Mouse (Mus musculus): Measurements from ENCODE around the gene Polr1e. TPM values are rescaled to one million over a fixed set of nuclear protein-coding genes. Genes with fewer than 3 reads are reported as not detected.
A peak's percentile ranks its signal among the peaks of the same experiment; 100 is the strongest.
"Not testable (repeated sequence)": the region's sequence is repeated elsewhere in the genome, so short reads cannot be mapped to it uniquely, and the experiment has no call there.

The Polr1e gene
- total RNA-seq, 4 experiments from 2014 or later: 17.5 to 23.3 (median 20.6) TPM

DNA sequence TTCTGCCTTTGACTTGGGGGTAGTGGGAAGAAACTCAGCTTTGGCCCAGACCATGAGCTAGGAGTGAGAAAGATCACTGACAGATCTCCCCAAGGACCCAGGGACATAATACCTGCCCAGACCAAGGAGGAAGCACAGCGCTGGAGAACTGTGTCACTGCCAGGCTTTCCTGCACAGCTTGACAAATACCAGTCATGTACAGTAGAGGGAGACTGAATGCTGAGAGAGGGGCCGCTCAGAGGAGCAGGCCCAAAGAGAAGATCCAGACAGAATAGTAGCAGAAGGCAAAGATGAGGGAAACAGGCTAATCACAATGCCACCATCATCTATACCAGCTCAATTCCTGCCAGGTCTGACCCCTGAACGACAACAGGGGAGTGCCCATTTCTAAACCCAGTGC is 36.5 kb downstream of the Polr1e start:
- no peak for DNase-seq (ENCODE audit: low spot score)

DNA sequence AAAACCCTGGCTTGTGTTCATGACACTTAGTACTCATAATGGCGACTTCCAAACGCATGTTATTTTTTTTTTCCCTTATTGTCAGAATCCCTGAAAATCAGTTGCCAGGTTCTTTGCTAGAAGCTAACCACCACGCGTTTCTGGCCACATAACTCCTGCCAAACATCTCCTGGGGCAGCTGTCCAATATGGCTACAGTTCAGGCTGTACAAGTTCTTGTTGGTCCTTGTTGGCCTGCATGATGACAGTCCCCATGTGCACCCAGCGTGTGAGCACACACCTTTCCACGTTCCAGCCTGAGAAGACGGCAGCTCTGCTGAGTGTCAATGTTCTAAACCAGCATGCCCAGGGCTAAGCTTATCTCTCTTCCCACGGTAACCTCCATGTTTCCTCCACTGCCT is 37.1 kb downstream of the Polr1e start:
- peak; percentile 48 for DNase-seq (ENCODE audit: low spot score)

DNA sequence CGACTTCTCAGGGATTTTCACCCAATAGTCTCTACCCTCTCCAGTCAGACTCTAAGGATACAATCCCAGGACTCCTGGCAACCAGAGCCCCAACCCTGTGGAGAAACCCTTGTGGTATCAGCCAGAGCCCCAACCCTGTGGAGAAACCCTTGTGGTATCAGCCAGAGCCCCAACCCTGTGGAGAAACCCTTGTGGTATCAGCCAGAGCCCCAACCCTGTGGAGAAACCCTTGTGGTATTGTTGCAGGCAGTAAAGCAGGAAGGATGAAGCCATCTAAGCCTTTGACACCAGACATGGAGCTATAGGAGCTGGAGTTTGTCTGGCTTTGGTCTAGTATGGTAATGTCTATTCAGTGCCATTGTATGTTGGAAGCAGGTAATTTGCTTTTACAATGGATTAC is 45.5 kb downstream of the Polr1e start:
- not testable (repeated sequence) for DNase-seq (ENCODE audit: low spot score)

DNA sequence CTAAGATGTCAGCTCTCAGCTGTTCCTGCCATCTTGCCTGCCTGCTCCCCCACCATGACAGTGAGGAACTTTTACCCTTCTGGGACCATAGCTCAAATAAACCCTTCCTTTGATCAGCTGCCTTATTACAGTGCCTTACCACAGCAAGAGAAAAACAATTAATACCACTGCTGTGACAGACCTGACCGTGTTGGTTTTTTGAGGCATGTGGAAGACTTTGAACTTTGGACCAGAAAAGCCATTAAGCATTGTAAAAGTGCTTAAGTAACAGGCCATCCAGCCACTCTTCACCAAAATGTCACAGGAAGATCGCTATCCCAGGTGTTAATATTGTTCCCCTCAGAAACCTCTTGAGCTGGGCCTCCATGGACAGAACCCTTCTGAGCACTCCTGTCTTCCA is 46.2 kb downstream of the Polr1e start:
- no peak for DNase-seq (ENCODE audit: low spot score)

DNA sequence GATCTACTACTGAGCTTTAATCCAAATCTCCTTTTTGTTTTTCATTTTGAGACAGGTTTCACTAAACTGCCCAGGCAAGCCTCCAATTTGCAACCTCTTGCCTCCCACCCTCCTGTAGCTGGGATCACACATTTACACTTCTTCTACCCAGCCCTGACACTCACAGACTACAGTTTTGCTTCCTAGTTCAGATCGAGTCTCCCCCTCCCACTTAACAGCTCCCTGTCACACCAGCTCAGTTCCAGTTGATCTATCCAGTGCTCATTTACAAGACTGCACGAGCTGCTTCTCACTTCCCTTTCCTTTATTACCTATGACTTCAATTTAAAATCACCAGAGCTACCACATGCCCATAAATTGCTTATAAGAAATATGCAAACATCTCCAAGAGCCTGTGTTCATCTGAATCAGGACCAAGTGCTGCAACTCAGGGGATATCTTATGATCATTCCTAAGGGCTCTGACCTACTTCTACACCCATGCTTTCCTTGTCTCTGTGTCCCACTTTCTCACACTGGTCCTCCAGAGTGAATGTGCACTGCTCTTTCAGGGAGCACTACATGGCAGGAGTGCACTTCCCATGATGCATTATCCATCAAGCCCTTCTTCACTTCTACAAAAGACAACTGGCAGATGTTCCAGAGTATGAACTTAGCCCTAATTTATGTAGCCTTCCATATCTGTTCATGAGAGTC is 47.8 kb downstream of the Polr1e start:
- no peak for DNase-seq (ENCODE audit: low spot score)

DNA sequence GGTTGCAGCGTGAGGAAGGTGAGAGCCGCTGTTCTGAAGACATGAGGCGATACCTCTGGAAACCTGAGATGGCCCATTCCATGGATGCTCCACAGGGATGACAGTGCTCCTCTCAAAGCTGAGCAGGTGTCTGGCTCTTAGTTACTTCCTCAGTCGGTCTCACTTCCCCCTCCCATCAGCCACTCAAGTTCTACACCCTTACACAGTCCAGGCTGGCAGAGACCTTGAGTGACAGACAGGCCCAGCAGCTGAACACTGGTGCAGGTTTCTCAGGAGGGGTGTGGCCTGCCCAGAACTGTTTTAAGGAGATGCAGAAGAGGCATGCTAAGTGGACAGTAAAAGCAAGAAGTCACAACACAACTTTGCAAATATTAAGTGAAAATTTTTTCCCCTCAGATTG is 49.4 kb downstream of the Polr1e start:
- DNase-seq (ENCODE audit: low spot score): no peak

DNA sequence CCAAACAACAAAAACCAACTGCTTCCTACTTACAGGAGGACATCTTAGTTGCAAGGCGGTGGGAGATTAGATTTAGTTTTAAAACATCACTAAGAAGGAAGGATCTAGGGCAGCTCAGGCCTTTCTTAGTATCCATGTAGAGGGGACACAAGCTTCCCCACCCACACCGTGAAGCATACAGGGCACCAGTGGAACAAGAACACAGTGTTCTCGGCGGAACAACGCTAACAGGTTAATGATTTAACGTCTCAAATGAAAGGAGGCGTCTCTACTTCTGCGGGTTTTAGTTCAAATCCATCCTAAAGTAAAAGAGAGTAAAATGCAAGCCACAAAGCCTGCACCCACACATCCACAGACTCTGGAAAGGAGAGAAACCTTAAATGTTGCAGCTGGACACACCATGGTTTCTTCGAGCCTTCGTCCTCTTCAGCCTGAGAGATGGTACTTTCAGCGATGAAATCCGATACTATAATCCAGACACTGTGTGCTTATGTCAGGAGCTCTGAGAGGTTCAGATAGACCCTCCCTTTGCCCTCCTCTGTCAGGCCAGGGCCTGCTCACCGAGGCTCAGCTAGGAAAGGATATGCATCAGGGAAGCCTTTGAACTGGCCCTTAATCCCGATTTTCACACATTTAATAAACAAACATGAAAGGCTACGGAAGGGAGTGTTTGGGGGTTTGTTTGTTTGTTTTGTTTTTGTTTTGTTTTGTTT is 54.0 kb downstream of the Polr1e start:
- DNase-seq (ENCODE audit: low spot score): no peak

DNA sequence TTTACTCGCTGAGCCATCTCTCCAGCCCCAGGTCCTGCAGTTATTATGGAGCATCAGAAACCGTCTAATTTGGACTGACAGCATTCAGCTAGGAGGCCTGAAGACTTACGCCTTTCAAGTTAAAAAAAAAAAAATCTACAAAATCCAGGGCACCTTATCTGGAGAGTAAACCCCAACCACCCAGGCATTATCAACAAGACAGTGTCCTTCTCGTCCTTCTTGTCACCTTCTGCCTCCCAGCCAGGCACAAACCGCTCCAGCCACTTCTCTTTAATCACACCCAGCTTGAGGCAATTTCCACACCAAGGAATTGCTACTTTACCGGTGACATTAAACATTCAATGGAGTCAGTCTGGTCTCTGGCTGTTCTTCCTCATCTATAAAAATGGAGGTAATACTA is 55.2 kb downstream of the Polr1e start:
- DNase-seq (ENCODE audit: low spot score): no peak

DNA sequence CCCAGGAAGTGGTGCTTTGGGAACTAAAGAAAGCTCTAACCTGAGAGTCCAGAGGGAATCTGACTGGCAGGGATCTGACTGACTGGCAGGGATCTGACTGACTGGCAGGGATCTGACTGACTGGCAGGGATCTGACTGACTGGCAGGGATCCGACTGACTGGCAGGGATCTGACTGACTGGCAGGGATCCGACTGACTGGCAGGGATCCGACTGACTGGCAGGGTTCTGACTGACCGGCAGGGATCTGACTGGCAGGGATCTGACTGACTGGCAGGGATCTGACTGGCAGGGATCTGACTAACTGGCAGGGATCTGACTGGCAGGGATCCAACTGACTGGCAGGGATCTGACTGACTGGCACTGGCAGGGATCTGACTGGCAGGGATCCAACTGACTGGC is 62.7 kb downstream of the Polr1e start:
- DNase-seq (ENCODE audit: low spot score): not testable (repeated sequence)

DNA sequence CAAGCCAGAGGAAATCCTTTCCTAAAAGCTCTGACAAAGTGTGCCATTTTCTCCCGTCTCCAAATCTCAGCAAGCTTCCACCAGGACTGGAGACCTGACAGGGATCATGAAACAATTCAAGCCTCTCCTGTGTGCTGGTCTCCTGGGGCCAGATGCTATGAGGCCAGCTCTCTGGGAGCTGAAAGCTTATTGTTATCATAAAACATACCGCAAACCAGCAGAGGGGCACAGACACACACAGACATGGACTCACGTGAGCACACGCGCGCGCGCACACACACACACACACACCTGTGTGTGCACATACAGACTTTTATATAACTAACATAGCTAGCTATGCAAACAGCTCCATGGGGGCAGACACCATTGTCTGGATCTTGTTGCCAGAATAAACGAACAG is 64.6 kb downstream of the Polr1e start:
- DNase-seq (ENCODE audit: low spot score): no peak

DNA sequence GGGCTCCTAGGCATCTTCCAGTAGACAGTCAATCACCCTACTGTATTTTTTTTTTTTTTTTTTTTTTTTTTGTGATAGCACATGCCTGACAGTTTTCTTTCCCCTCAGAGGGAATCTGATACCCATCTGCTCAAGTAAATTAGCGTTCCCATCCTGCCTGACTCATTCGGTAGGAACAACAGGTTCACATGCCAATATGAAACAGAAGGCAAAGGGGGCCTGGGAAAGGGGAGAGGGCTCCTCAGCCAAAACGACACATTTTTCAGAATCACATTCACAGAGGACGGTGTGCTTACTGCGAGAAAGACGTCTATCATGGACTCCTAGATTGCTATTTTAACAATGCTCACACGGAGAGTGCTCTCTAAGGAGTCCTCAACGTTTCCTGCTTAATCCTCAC is 65.1 kb downstream of the Polr1e start:
- DNase-seq (ENCODE audit: low spot score): no peak

DNA sequence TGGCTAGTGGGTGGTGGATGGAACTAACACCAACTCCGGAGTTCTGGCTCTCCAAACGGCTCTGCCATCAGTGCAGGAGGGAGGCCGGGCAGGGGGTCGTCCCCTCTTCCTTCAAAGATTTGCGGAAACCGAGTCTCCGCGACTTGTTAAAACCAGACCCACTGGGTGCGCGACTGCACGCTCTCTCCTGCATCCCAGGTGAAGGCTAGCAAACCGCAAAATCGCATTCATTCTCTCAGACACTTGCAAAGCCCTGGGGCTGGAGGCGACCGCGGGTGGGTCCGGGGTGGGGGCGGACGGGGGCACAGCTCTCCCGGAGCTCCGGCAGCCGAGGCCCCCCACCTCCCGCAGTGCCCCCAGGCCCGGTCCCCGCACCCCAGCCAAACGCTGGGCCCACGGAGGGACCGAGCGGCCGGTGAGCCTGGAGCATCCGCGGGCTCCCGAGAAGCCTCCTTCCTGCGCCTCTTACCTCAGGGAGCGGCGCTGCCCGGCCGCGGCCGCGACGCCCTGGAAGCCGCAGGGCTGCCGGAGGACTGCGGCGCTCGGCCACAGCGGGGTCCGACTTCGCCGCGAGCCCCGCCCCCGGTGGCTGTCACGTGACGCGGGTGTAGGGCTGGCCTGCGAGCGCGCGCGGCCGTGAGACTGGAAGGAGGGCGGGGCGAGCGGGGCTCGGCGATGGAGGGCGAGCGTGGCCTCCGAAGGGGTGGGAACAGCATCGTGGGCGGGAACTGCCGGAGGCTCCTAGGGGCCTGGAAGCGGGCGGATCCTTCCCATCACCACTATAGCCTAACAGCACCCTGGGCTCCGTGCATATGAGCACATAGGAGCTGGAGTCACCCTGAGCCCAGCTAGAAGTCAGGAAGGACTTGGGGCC is 65.9 kb downstream of the Polr1e start, which contains the start of gene Fbxo10:
Gene Fbxo10, minus strand, starts transcription at position 584 of the 874 bp plus-strand sequence.
- peak; percentile 89 for DNase-seq (ENCODE audit: low spot score)

DNA sequence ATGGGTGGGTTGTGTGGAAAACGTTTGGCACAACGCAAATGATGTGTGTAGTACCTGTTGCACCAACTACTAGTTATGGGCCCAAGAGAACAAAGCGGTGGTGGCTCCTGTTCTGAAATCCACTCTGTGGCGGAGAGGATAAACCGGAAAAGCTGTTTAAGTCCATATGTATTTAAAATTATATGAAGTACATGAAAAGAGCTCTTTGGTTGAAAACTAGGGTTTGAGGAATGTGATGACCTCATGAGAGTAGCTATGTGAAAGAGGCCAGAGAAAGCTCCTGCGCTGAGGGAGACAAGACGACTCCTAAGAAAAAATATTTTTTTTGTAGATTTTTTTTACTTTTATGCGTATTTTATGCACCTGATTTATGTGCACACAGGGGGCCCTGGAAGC is 66.5 kb downstream of the Polr1e start:
- no peak for DNase-seq (ENCODE audit: low spot score)

Other genes with a start within 250 kb of the Polr1e start
- gene Grhpr, start 37.2 kb upstream of the Polr1e start, total RNA-seq (2022): 10 to 100 TPM; 34.0 to 54.1 (median 44.9) TPM
- 1 to 10 TPM; 3.8 to 5.2 (median 4.6) TPM for gene Zbtb5, start 6.2 kb upstream of the Polr1e start, total RNA-seq (2022)
- 10 to 100 TPM in 3 of 4 experiments, 1 to 10 TPM in 1; 8.2 to 11.5 (median 10.7) TPM for gene Fbxo10, start 66.0 kb downstream of the Polr1e start, total RNA-seq (2022)
- gene Tomm5, start 89.5 kb downstream of the Polr1e start, total RNA-seq (2022): 100 to 1,000 TPM; 234 to 269 (median 250) TPM
- gene Frmpd1, start 166.3 kb downstream of the Polr1e start, total RNA-seq (2022): under 1 TPM; 0.27 to 0.72 (median 0.51) TPM

Data from heart, adult 8-10 months (tissue).